Mouse (Mus musculus) neutrophil, adult 5-6 weeks (primary cell): Measurements from ENCODE around the gene Nsg1. TPM values are rescaled to one million over a fixed set of nuclear protein-coding genes. Genes with fewer than 3 reads are reported as not detected.

Experiments used
- ATAC-seq: fragments of 151-379, 151-347 bp; 2 replicates; pipeline ENCODE4 v1.8.0; 2017; ENCODE audit warnings: mild to moderate bottlenecking, moderate TSS enrichment; ENCODE audit not compliant: insufficient number of reproducible peaks, poor library complexity, low FRiP score, severe bottlenecking; ENCODE audit errors: extremely low read depth
- total RNA-seq: library from RNA; stranded (forward); fragments of 200-1000 nt; gene quantifications from 2 replicates; pipeline ENCODE4 v1.2.3, GENCODE M21; 2017

The Nsg1 gene
- total RNA-seq, 1 experiment from 2014 or later: 0.12 TPM

DNA sequence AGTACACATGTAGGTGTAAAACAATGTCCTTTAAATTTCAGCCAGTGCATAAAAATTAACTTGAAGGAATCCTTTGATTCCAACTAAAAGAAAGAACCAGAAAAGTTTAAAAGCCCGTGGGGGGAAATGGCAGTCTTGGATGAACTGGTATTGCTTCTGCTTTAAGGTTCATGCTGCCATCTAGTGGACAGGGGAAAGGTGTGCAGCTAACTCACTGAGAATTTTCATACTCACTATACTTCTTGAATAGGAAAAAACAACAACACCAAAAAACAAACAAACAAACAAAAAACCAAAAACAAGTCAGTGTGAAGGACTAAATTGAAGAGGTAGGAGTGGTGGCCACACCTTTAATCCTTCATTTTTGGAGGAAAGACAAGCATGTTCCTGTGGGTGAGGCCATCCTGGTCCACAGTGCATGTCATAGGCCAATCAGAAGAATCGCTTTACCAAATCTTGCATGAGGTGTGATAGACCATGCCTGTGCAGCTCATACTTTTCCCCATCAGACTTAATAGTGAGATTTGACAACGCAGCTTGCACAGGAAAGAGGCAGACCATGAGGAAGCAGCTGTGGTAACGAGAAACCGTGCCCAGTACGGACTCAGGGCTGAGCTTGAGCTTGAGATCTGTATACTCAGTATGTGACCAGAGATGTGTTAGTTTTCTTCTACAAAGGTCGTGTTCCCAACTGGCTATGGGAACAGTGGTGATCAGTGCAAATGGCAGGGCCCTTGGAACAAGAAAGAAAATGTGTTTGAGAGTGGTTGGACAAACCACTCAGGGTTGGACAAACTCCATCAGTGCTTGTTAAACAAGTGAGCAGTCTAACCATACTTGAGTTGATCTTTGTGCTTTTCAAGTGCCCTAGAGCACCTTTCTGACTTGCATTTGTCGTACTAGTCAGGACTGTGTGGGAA, 68.4 kb downstream of the Nsg1 start:
- ATAC-seq: peak; percentile 60; the same call in 1 of the 2 replicates

DNA sequence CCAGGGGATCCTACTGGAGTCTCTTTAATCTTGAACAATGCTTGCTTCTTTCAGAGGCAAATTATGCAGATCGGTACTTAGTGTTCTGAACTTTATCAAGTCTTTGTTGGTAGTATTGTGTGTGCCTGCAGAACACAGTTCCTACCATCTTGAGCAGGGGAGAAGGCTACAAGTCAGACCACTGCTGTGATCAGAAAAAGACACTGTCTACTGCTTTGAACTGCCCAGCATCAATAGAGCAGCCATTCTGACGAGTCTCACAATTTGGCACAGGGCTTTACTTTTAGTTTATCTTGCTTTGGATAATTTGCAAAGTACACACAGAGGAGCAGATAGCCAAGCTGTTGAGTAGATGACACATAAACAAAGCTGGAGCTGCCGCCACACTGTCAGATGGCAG, 69.1 kb downstream of the Nsg1 start:
- no peak for ATAC-seq

DNA sequence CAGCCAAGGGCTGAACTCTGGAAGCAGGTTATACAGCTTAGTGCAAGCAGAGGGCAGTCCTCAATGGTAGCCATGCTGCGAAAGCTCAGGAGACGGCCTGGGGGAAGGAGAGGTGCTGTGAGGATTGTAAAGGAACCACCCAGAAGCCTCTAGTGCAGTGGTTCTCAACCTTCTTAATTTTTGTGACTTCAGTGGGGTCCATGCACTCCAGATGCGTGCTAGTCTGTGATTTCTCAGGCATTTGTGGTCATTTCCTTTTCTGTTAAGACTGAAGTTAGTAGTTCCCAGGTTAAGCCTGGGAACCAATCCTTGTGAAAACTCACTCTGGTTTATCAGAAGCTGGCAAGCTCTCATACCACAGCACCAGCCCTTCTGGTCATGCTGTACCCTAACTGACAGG, 69.6 kb downstream of the Nsg1 start:
- ATAC-seq: no peak

Other genes with a start within 250 kb of the Nsg1 start
- gene Stx18, start 121.2 kb downstream of the Nsg1 start, total RNA-seq: 25.7 and 29.7 TPM in 2 replicates
- gene Zbtb49, start 60.5 kb upstream of the Nsg1 start, total RNA-seq: 23.5 and 25.6 TPM in 2 replicates
- 28.1 and 38.6 TPM in 2 replicates for gene Lyar, start 60.6 kb upstream of the Nsg1 start, total RNA-seq
- gene Tmem128, start 100.3 kb upstream of the Nsg1 start, total RNA-seq: 37.0 TPM in 2 replicates
- not detected in 2 replicates for gene Otop1, start 116.1 kb upstream of the Nsg1 start, total RNA-seq
- 0.12 TPM in 1 of 2 replicates, not detected in the other for gene Drd5, start 159.5 kb upstream of the Nsg1 start, total RNA-seq